Mouse (Mus musculus) stomach, embryonic 14.5 days (tissue): Measurements from ENCODE around the gene 1810030O07Rik. TPM values are rescaled to one million over a fixed set of nuclear protein-coding genes. Genes with fewer than 3 reads are reported as not detected.
"Not testable (repeated sequence)": the region's sequence is repeated elsewhere in the genome, so short reads cannot be mapped to it uniquely, and the experiment has no call there.

Experiments used
- ATAC-seq: fragments of 200-750 bp; cut with Nextera tagmentation; 2 replicates; pipeline ENCODE4 v1.8.0; 2017; ENCODE audit warnings: low read depth, moderate TSS enrichment; ENCODE audit not compliant: insufficient number of reproducible peaks, insufficient read depth, low FRiP score
- H3K27ac ChIP-seq: fragments of 300-500 bp; sonication (generic); 2 replicates; pipeline ENCODE4 v1.5.1; 2014; ENCODE audit warnings: mild to moderate bottlenecking, low read length, moderate library complexity, mixed read lengths
- H3K27me3 ChIP-seq: fragments of 300-500 bp; sonication (generic); 2 replicates; pipeline ENCODE4 v1.6.1; 2014; ENCODE audit warnings: low read length, control low read depth, mixed read lengths; ENCODE audit not compliant: control insufficient read depth, insufficient read depth
- H3K36me3 ChIP-seq: fragments of 300-500 bp; sonication (generic); 2 replicates; pipeline ENCODE4 v1.6.1; 2014; ENCODE audit warnings: mild to moderate bottlenecking, control low read depth, low read length, moderate library complexity, mixed read lengths; ENCODE audit not compliant: control insufficient read depth, insufficient read depth
- H3K4me1 ChIP-seq: fragments of 300-500 bp; sonication (generic); 2 replicates; pipeline ENCODE4 v1.6.1; 2014; ENCODE audit warnings: low read length, control low read depth, mixed read lengths; ENCODE audit not compliant: control insufficient read depth, insufficient read depth
- H3K4me2 ChIP-seq: fragments of 300-500 bp; sonication (generic); replicated peaks from 2 replicates; pipeline ENCODE4 v1.6.1; 2014; ENCODE audit warnings: low read depth, low read length, control low read depth
- H3K4me3 ChIP-seq: fragments of 300-500 bp; sonication (generic); 2 replicates; pipeline ENCODE4 v1.5.1; 2014; ENCODE audit warnings: low read depth, low read length, control low read depth
- H3K9ac ChIP-seq: fragments of 300-500 bp; sonication (generic); replicated peaks from 2 replicates; pipeline ENCODE4 v1.6.1; 2014; ENCODE audit warnings: low read depth, mild to moderate bottlenecking, control low read depth, low read length, moderate library complexity, mixed read lengths
- H3K9me3 ChIP-seq: fragments of 300-500 bp; sonication (generic); 2 replicates; pipeline ENCODE4 v1.6.1; 2016; ENCODE audit warnings: low read depth, low read length, control low read depth; ENCODE audit not compliant: control insufficient read depth
- WGBS: fragments of 180-500 bp; shearing (Covaris S2); extraction: QIAGEN DNeasy Blood & Tissue Kit; methylation state at CpG from one replicate; pipeline ENCODE4 v1.1.7; 2014; 5-methylcytosine and 5-hydroxymethylcytosine counted together
- polyA plus RNA-seq: library from polyadenylated mRNA; unstranded; fragments of >200 nt; fragmentation: Nextera tagmentation; extraction: Ambion mirVana; gene quantifications from 2 replicates; pipeline ENCODE4 v1.2.1, GENCODE M21; 2014

Gene 1810030O07Rik
- polyA plus RNA-seq, 1 experiment from 2014 or later = 40.7 TPM

GRCm38 (mm10) chrX:12645531-12646304 lies 27.8 kb downstream of the 1810030O07Rik start:
- Histone ChIP-seq H3K27ac (no peak overlapping the region), H3K36me3 (no peaks in the 10 kb centered on the region), H3K9ac (no peak overlapping the region), H3K9me3 (no peaks in the 10 kb centered on the region), H3K4me1 (no peaks in the 10 kb centered on the region), H3K4me2 (no peak overlapping the region), H3K4me3 (no peak overlapping the region), H3K27me3 (no peaks in the 10 kb centered on the region)
- no peak for ATAC-seq
- 72% methylated on average over 12 of the region's 12 CpGs for WGBS

DNA sequence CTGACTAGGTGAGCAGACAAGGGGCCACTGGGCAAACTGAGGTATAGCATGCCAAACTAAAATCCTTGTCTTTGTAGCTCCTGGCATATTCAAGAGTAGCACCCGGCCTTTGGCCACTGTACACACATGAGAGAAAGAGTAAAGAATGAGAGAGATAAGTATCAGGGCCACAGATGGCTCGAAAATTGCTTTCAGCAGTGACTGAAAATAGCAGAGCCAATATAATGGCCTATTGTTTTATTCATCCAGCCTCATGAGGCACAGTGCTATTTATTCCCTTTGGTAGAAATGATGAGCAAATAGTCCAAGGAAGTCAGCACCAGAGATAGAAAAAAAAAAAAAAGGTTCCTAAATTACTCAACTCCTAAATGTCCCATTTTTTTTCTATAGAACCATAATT lies 28.5 kb downstream of the 1810030O07Rik start:
- no peak overlapping the region for H3K9ac ChIP-seq
- no peaks in the 10 kb centered on the region for H3K36me3 ChIP-seq
- H3K27me3 ChIP-seq = no peaks in the 10 kb centered on the region
- H3K4me3 ChIP-seq = no peak overlapping the region
- ATAC-seq = no peak
- no peak overlapping the region for H3K27ac ChIP-seq
- no peak overlapping the region for H3K4me2 ChIP-seq
- WGBS = 48% methylated on average over 2 of the region's 2 CpGs
- no peaks in the 10 kb centered on the region for H3K4me1 ChIP-seq
- H3K9me3 ChIP-seq = no peaks in the 10 kb centered on the region

DNA sequence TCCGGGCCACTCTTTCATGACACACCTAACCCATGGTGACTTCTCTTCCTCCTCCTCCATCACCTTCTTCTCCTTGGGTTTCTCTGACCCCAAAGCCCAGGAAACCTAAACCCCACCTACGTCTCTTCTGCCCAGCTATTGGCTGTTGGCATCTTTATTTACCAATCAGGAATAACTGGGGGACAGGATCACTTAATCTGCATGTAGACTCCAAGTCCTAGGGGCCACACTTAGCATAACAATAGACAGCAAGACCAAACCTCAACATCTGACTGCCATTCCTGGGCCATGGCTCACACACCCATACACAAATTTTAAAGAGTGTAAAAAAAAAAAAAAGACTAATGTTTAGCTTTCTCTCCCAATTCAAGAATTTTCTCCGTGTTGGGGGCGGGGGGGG lies 48.3 kb downstream of the 1810030O07Rik start:
- Histone ChIP-seq H3K4me1 (no peaks in the 10 kb centered on the region), H3K4me3 (no peak overlapping the region), H3K27me3 (no peaks in the 10 kb centered on the region), H3K4me2 (no peak overlapping the region), H3K9ac (no peak overlapping the region), H3K36me3 (no peaks in the 10 kb centered on the region), H3K27ac (no peak overlapping the region), H3K9me3 (no peaks in the 10 kb centered on the region)
- no peak for ATAC-seq
- WGBS = 83% methylated on average over 3 of the region's 4 CpGs

- H3K4me2 ChIP-seq, H3K9ac ChIP-seq, H3K9me3 ChIP-seq, H3K27ac ChIP-seq, H3K27me3 ChIP-seq, H3K4me1 ChIP-seq, ATAC-seq, H3K4me3 ChIP-seq, H3K36me3 ChIP-seq: not testable (repeated sequence)
- WGBS = 89% methylated on average over 1 of the region's 1 CpGs
These were observed 61.1 kb downstream of the 1810030O07Rik start for GRCm38 (mm10) chrX:12612360-12612759.

DNA sequence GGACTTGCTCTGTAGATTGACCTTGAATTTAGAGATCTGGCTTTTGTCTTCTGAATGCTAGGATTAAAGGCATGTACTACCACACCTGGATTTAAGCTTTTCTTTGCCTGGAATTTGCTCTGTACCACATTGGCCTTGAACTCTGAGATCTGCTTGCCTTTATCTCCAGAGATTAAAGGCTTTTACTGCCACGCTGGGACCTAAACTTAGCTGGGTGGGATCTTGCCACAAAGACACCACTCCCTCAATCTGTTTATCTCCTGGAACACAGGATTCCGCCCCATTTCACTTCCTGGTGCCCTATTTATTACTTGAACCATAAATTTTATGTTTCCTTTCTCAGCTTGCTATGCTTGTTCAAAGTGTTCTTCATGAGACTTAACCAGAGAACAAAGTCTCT lies 62.3 kb downstream of the 1810030O07Rik start:
- H3K4me3 ChIP-seq = no peak overlapping the region
- ATAC-seq = no peak
- peaks cover 3% of the 10 kb centered on the region; the same call in 1 of the 2 replicates for H3K36me3 ChIP-seq
- 69% methylated on average over 2 of the region's 2 CpGs for WGBS
- H3K4me2 ChIP-seq = no peak overlapping the region
- H3K27me3 ChIP-seq = no peaks in the 10 kb centered on the region
- H3K4me1 ChIP-seq = no peaks in the 10 kb centered on the region
- H3K9ac ChIP-seq = no peak overlapping the region
- no peaks in the 10 kb centered on the region for H3K9me3 ChIP-seq
- no peak overlapping the region for H3K27ac ChIP-seq

DNA sequence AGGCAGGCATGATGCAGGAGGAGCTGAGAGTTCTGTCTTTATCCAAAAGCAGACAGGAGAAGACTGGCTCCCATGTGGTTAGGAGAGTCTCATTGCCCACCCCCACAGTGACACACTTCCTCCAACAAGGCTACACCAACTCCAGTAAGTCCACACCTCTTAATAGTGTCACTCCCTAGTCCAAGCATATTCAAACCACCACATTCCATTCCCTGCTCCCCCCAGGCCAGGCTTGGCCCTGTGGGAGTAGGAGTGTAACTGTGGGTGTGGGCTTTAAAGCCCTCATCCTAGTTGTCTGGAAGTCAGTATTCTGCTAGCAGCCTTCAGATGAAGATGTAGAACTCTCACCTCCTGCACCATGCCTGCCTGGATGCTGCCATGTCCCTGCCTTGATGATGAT lies 62.9 kb downstream of the 1810030O07Rik start:
- ATAC-seq, H3K9ac ChIP-seq, H3K4me2 ChIP-seq, H3K36me3 ChIP-seq, H3K27me3 ChIP-seq, H3K4me1 ChIP-seq, H3K9me3 ChIP-seq, H3K27ac ChIP-seq, H3K4me3 ChIP-seq: not testable (repeated sequence)

Other genes starting within 250 kb of the 1810030O07Rik start
- 106 and 109 TPM in 2 replicates for gene Atp6ap2, start 85.9 kb downstream of the 1810030O07Rik start, polyA plus RNA-seq
- 20.7 and 22.8 TPM in 2 replicates for gene Med14, start 88.4 kb upstream of the 1810030O07Rik start, polyA plus RNA-seq